Mouse (Mus musculus) MN1 (cell line): ENCODE data around the gene Kctd20.
"Not testable (repeated sequence)": the region's sequence is repeated elsewhere in the genome, so short reads cannot be mapped to it uniquely, and the experiment has no call there.

Source experiments
- DNase-seq: peaks from one replicate; pipeline ENCODE4 v3.0.0-alpha.2; 2016; ENCODE audit warnings: low spot score

The Kctd20 gene

GRCm38 (mm10) chr17:28986833-28987232 is 35.1 kb downstream of the Kctd20 start:
- DNase-seq: peak; percentile 39

- DNase-seq: peak; percentile 67
Observed at GRCm38 (mm10) chr17:28987713-28988112, 36.0 kb downstream of the Kctd20 start.

GRCm38 (mm10) chr17:28988291-28988690 is 36.5 kb downstream of the Kctd20 start:
- no peak for DNase-seq

- no peak for DNase-seq
Observed at GRCm38 (mm10) chr17:28988996-28989395, 37.2 kb downstream of the Kctd20 start.

- DNase-seq: no peak
Observed at GRCm38 (mm10) chr17:28990060-28990459, 38.3 kb downstream of the Kctd20 start.

- no peak for DNase-seq
Observed at GRCm38 (mm10) chr17:28991286-28991685, 39.5 kb downstream of the Kctd20 start.

GRCm38 (mm10) chr17:28992105-28992504 is 40.4 kb downstream of the Kctd20 start:
- DNase-seq: peak; percentile 57

GRCm38 (mm10) chr17:28993004-28993403 is 41.3 kb downstream of the Kctd20 start:
- not testable (repeated sequence) for DNase-seq

- DNase-seq: no peak
Observed at GRCm38 (mm10) chr17:28994615-28995014, 42.9 kb downstream of the Kctd20 start.

- DNase-seq: no peak
Observed at GRCm38 (mm10) chr17:29000465-29000864, 48.7 kb downstream of the Kctd20 start.

GRCm38 (mm10) chr17:29003740-29004139 is 52.0 kb downstream of the Kctd20 start:
- no peak for DNase-seq

- no peak for DNase-seq
Observed at GRCm38 (mm10) chr17:29005002-29005401, 53.3 kb downstream of the Kctd20 start.

GRCm38 (mm10) chr17:29006812-29007211 is 55.1 kb downstream of the Kctd20 start:
- peak; percentile 32 for DNase-seq

GRCm38 (mm10) chr17:29007243-29007640 is 55.5 kb downstream of the Kctd20 start:
- DNase-seq: no peak

- DNase-seq: peak; percentile 88
Observed at GRCm38 (mm10) chr17:29007641-29008325, 56.0 kb downstream of the Kctd20 start, which contains the start of gene Stk38. Stk38 (minus strand) TSS chr17:29007995.

- DNase-seq: no peak
Observed at GRCm38 (mm10) chr17:29008326-29008650, 56.5 kb downstream of the Kctd20 start.

- no peak for DNase-seq
Observed at GRCm38 (mm10) chr17:29009181-29009580, 57.4 kb downstream of the Kctd20 start.

GRCm38 (mm10) chr17:29014235-29014634 is 62.5 kb downstream of the Kctd20 start:
- DNase-seq: no peak

- peak; percentile 59 for DNase-seq
Observed at GRCm38 (mm10) chr17:29015638-29016037, 63.9 kb downstream of the Kctd20 start.

GRCm38 (mm10) chr17:29016705-29017104 is 65.0 kb downstream of the Kctd20 start:
- no peak for DNase-seq

GRCm38 (mm10) chr17:29018292-29018984 is 66.7 kb downstream of the Kctd20 start:
- DNase-seq: peak; percentile 50
